Mouse (Mus musculus): Measurements from ENCODE around the gene Tmem209. TPM values are rescaled to one million over a fixed set of nuclear protein-coding genes. Genes with fewer than 3 reads are reported as not detected.

The Tmem209 gene
- total and polyA plus RNA-seq, 2 experiments from 2014 or later: 22.8 to 50.3 TPM

DNA sequence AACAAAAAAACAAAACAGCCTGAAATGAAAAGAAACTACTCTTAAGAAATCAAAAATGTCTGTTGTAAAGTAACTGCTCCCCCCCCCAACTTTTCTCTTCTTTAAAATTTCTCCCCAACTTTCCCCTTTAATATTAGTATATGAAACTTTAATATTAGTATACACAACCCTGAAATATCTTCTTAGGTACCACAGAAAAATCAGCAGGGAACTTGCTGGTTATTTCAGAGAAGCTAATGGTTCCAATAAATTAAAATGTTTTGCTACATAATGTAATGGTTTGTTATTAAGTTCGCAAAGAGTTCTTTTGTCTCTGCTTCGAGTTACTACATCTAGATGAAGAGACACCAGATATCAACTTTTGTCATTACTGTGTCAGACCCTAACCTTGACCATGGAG, 759 bp downstream of the Tmem209 start:
- peak overlapping the region; percentile 54 for H3K9ac ChIP-seq (replicated peaks; ENCODE audit: low read length, poor library complexity, severe bottlenecking)
- no peak for ATAC-seq (ENCODE audit: low FRiP score)
- no peaks in the 10 kb centered on the region for H3K27me3 ChIP-seq (ENCODE audit: insufficient read depth, low read length)
- 0 out of 2 replicates have a peak, but pooled peaks cover 4% of the 10 kb centered on the region for H3K4me1 ChIP-seq (ENCODE audit: insufficient read depth, low read length)
- H3K9me3 ChIP-seq (ENCODE audit: low read length): no peaks in the 10 kb centered on the region
- 0 out of 2 replicates have a peak, but pooled peaks cover 3% of the 10 kb centered on the region for H3K36me3 ChIP-seq (ENCODE audit: insufficient read depth, low read length)
- DNase-seq (ENCODE audit: low spot score): no peak
- H3K4me3 ChIP-seq (ENCODE audit: low read depth, low read length): peak overlapping the region; percentile 46
- TF ChIP-seq CTCF (IDR thresholded peaks at IDR 0.05): no peak
- WGBS: 3% methylated on average over 2 of the region's 2 CpGs
- peak overlapping the region; percentile 74 for H3K4me2 ChIP-seq (ENCODE audit: low read depth, low read length, poor library complexity, severe bottlenecking)
- H3K27ac ChIP-seq (ENCODE audit: low read depth, low read length): peak overlapping the region; percentile 79

DNA sequence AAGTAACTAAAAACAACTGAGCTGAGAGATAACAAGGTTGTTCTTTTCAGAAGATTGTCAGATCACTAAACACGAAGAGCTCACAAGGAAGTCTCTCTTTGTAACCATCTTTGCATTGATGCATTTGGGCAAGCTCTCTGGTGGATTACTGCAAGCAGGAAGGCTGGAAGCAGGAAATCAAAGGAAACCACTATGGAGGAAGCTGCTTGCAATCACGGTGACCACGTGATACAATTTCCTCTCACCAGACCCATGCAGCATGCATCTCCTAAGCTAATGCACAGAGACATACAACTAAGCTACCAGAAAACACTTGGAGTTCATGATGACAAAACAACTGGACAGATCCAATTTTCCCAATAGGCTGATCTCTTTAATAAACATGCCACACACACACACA, 10.5 kb downstream of the Tmem209 start:
- WGBS: 86% methylated on average over 3 of the region's 3 CpGs
- Histone ChIP-seq H3K27ac (ENCODE audit: low read depth, low read length) (no peak overlapping the region), H3K36me3 (ENCODE audit: insufficient read depth, low read length) (peaks cover 11% of the 10 kb centered on the region; the same call in 1 of the 2 replicates), H3K4me2 (ENCODE audit: low read depth, low read length, poor library complexity, severe bottlenecking) (no peak overlapping the region), H3K4me1 (ENCODE audit: insufficient read depth, low read length) (no peaks in the 10 kb centered on the region), H3K9ac (replicated peaks; ENCODE audit: low read length, poor library complexity, severe bottlenecking) (no peak overlapping the region), H3K4me3 (ENCODE audit: low read depth, low read length) (no peak overlapping the region), H3K9me3 (ENCODE audit: low read length) (no peaks in the 10 kb centered on the region), H3K27me3 (ENCODE audit: insufficient read depth, low read length) (no peaks in the 10 kb centered on the region)
- DNase-seq (ENCODE audit: low spot score) (no peak), ATAC-seq (ENCODE audit: low FRiP score) (no peak)
- no peak for TF ChIP-seq CTCF (IDR thresholded peaks at IDR 0.05)

DNA sequence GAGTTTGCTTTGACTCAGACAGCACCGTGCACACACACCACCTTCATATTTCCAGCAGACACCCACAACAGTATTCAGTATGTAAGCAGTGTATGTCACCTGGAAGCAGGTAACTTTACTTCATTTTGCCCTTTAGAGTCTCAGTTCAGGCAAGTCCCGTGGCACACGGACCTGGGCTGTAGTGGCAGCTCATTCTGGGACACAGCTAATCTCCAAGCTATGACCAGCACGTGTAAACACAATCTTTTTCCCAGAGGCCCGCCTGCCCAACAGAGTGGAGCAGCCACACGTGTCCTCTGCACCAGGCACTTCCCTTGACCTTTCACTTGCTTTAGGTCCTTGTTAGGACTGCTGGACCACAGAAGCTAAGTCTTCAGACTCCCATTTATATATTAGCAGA, 23.1 kb downstream of the Tmem209 start:
- TF ChIP-seq CTCF (IDR thresholded peaks at IDR 0.05): no peak
- H3K4me3 ChIP-seq (ENCODE audit: low read depth, low read length): no peak overlapping the region

DNA sequence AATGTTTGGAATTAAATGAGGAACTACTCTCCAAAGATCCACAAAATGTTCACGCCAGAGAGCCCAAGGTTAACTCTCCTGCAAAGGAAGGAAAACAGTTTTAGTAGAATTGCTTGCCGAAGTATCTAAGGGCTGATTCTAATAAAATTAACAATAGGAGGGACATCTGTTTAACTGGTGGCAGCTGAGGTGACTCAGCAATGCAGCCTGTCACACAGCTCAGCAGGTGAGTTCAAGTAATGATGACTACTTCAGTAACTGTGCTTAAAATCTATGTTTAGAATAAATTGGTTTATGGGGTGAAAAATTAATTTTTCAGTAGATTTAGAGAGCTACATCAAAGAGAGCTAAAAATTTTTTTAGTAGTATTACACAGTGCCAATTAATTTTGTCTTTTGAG, 26.7 kb downstream of the Tmem209 start:
- Histone ChIP-seq H3K4me3 (ENCODE audit: low read depth, low read length) (no peak overlapping the region), H3K27me3 (ENCODE audit: insufficient read depth, low read length) (no peaks in the 10 kb centered on the region), H3K4me1 (ENCODE audit: insufficient read depth, low read length) (no peaks in the 10 kb centered on the region), H3K36me3 (ENCODE audit: insufficient read depth, low read length) (peaks cover 14% of the 10 kb centered on the region), H3K4me2 (ENCODE audit: low read depth, low read length, poor library complexity, severe bottlenecking) (no peak overlapping the region), H3K27ac (ENCODE audit: low read depth, low read length) (no peak overlapping the region), H3K9me3 (ENCODE audit: low read length) (no peaks in the 10 kb centered on the region), H3K9ac (replicated peaks; ENCODE audit: low read length, poor library complexity, severe bottlenecking) (no peak overlapping the region)
- ATAC-seq (ENCODE audit: low FRiP score) (no peak), DNase-seq (ENCODE audit: low spot score) (no peak)
- TF ChIP-seq CTCF (IDR thresholded peaks at IDR 0.05): no peak
- 89% methylated on average over 2 of the region's 2 CpGs for whole genome bisulfite sequencing

More for the DNA sequence above, 23.1 kb downstream of the Tmem209 start:
- H3K4me2 ChIP-seq (ENCODE audit: low read depth, low read length, poor library complexity, severe bottlenecking): no peak overlapping the region
- ATAC-seq (ENCODE audit: low FRiP score) (no peak), DNase-seq (ENCODE audit: low spot score) (no peak)
- no peaks in the 10 kb centered on the region for H3K4me1 ChIP-seq (ENCODE audit: insufficient read depth, low read length)
- no peak overlapping the region for H3K27ac ChIP-seq (ENCODE audit: low read depth, low read length)
- WGBS: 93% methylated on average over 6 of the region's 6 CpGs
- no peak overlapping the region for H3K9ac ChIP-seq (replicated peaks; ENCODE audit: low read length, poor library complexity, severe bottlenecking)
- no peaks in the 10 kb centered on the region for H3K9me3 ChIP-seq (ENCODE audit: low read length)
- no peaks in the 10 kb centered on the region for H3K27me3 ChIP-seq (ENCODE audit: insufficient read depth, low read length)
- H3K36me3 ChIP-seq (ENCODE audit: insufficient read depth, low read length): peaks cover 6% of the 10 kb centered on the region

DNA sequence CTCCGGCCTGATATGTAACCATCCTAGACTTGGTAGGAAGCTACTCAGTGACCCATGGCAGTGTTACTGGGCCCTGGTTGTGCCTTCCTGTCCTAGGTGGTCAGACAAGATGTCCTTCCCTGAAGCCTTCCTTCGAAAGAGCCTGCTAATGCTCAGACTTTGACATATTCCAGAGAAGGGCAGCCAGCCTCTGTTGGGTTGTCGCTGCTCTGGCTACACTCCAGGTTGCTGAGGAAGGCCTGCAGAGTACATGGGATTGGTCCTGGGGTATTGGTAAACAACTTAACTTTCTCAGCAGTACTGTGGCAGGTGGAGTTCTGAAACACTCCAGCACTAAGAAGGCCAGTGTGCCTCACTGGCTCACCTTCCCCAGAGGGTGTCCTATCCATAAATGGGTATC, 30.2 kb downstream of the Tmem209 start:
- Histone ChIP-seq H3K27ac (ENCODE audit: low read depth, low read length) (no peak overlapping the region), H3K36me3 (ENCODE audit: insufficient read depth, low read length) (peaks cover 8% of the 10 kb centered on the region), H3K9me3 (ENCODE audit: low read length) (no peaks in the 10 kb centered on the region), H3K27me3 (ENCODE audit: insufficient read depth, low read length) (no peaks in the 10 kb centered on the region), H3K4me1 (ENCODE audit: insufficient read depth, low read length) (no peaks in the 10 kb centered on the region), H3K9ac (replicated peaks; ENCODE audit: low read length, poor library complexity, severe bottlenecking) (no peak overlapping the region), H3K4me3 (ENCODE audit: low read depth, low read length) (no peak overlapping the region), H3K4me2 (ENCODE audit: low read depth, low read length, poor library complexity, severe bottlenecking) (no peak overlapping the region)
- ATAC-seq (ENCODE audit: low FRiP score) (no peak), DNase-seq (ENCODE audit: low spot score) (no peak)
- 96% methylated on average over 3 of the region's 3 CpGs for WGBS
- no peak for TF ChIP-seq CTCF (IDR thresholded peaks at IDR 0.05)

- DNase-seq (ENCODE audit: low spot score) (no peak), ATAC-seq (ENCODE audit: low FRiP score) (no peak)
- Histone ChIP-seq H3K27me3 (ENCODE audit: insufficient read depth, low read length) (no peaks in the 10 kb centered on the region), H3K4me3 (ENCODE audit: low read depth, low read length) (no peak overlapping the region), H3K4me2 (ENCODE audit: low read depth, low read length, poor library complexity, severe bottlenecking) (no peak overlapping the region), H3K27ac (ENCODE audit: low read depth, low read length) (no peak overlapping the region), H3K36me3 (ENCODE audit: insufficient read depth, low read length) (peaks cover 8% of the 10 kb centered on the region), H3K4me1 (ENCODE audit: insufficient read depth, low read length) (no peaks in the 10 kb centered on the region), H3K9me3 (ENCODE audit: low read length) (no peaks in the 10 kb centered on the region), H3K9ac (replicated peaks; ENCODE audit: low read length, poor library complexity, severe bottlenecking) (no peak overlapping the region)
- WGBS: 91% methylated on average over 6 of the region's 6 CpGs
- TF ChIP-seq CTCF (IDR thresholded peaks at IDR 0.05): no peak
Observed at GRCm38 (mm10) chr6:30477784-30478183, 31.8 kb downstream of the Tmem209 start.
